Mouse (Mus musculus) heart, adult 18-20 months (tissue): ENCODE results near the gene Rab22a. TPM values are rescaled to one million over a fixed set of nuclear protein-coding genes. Genes with fewer than 3 reads are reported as not detected.
A peak's percentile ranks its signal among the peaks of the same experiment; 100 is the strongest.

Experiments used
- DNase-seq, 2 experiments: peaks; one replicate each; pipeline ENCODE4 v3.0.0; 2021 to 2022; ENCODE audit warnings: mixed read lengths in 1 of 2
- microRNA-seq, 2 experiments: library from miRNA; unstranded; fragments of <30 nt; microRNA quantifications; one replicate each; pipeline ENCODE4 v1.2.0; 2022
- total RNA-seq, 2 experiments: library from RNA; stranded (reverse); gene quantifications; 2 replicates each; pipeline ENCODE4 v1.2.3; 2021

Gene Rab22a
- total RNA-seq, 2 experiments from 2014 or later, result 33.6 to 40.1 TPM

GRCm38 (mm10) chr2:173722251-173722857 is 62.8 kb downstream of the Rab22a start:
- DNase-seq, result no peak

DNA sequence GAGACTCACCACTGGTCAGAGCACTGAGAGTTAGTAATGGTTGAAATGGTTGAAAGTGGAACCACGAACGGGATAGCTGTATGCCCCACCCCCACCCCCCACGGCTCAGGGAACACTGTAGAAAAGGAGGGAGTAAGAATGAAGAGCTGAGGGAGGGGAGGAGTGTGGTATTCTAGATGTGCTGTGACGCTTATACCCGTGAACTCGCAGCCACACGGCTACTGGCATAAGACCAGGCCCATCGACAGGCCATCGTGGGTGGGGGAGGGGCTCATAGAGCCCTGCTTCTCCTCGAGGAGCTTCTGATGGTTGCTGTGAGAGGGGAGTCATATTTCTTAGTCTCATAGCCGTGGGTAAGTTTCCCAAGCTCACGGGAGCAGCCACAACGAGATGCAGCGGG is 64.8 kb downstream of the Rab22a start:
- DNase-seq, result no peak

DNA sequence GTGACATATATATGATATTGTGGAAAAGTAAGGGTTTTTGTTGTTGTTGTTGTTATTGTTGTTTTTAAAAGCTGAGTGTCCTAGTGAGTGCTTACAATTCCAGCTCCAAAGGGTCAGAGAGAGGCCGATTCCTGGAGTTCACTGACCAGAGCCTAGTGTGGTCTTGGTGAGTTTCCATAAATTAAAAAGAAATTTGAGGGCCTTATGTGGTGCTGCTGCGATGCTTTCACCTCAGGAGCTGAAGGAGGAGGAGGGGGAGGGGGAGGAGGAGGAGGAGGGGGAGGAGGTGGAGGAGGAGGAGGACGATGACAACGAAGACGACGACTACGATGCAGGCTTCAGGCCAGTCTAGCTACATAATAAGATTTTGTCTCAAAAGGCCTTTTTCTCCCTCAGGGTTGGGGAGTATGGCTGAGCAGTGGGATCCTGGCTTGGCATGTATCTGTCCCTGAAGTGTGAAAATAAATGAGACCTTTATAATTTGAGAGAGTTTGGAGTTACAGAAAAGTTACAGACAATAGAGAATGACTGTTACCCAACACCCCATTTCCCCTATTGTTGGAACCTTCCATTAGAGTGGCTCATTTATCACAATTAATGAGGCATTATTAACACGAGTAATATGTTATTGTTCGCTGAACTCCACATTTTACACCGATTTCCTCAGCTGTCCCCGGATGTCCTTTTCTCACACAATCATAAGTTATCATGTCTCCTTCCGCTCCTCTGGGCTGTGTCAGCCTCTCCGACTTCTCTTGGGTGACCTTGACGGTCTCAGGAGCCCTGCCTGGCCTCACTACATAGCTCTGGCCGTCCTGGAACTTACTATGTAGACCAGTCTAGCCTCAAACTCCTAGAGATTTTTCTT is 65.6 kb downstream of the Rab22a start:
- no peak for DNase-seq

DNA sequence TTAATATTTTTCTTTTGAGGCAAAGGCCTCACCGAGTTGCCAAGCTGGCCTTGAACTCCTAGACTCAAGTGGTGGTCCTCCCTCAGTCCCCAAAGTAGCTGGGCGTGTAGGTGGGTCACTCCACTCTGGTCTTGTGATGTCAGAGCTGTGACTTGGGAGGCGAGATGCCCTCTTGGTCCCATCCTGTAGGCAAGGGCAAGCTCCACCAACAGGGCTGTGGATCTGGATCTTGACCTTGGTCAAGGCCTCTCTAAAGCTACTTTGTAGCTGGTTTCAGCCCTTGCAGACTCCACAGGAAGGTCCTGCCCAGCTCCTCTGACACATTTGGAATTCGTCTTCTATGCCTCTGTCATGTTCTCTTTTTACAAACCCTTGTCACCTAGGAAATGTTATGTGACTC is 66.3 kb downstream of the Rab22a start:
- DNase-seq, result no peak

DNA sequence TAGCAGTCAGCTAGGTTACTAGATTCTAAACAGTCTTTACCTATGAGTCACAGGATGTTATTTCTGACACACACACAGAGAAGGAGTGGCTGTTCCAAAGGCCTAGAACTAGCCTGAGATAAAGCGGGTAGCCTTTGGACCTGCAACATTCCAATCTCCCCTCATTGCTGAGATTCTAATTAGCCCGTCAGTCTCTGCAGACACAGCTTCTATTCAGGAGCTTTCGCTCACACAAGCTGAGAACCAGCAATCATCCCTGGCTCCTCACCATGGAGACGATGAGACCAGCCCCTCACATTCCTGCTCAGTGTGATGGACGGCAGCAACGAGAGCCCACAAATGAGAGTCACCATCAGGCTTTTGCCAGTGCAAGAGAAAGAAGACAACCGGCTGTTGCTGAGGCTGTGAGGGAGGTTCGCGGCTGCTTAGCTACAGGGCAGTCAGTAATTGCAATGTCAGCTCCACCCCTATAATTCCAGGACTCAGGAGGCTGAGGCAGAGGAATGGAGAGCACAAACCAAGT is 70.9 kb downstream of the Rab22a start:
- DNase-seq, result no peak

GRCm38 (mm10) chr2:173734426-173734825 is 74.9 kb downstream of the Rab22a start:
- DNase-seq, result no peak

DNA sequence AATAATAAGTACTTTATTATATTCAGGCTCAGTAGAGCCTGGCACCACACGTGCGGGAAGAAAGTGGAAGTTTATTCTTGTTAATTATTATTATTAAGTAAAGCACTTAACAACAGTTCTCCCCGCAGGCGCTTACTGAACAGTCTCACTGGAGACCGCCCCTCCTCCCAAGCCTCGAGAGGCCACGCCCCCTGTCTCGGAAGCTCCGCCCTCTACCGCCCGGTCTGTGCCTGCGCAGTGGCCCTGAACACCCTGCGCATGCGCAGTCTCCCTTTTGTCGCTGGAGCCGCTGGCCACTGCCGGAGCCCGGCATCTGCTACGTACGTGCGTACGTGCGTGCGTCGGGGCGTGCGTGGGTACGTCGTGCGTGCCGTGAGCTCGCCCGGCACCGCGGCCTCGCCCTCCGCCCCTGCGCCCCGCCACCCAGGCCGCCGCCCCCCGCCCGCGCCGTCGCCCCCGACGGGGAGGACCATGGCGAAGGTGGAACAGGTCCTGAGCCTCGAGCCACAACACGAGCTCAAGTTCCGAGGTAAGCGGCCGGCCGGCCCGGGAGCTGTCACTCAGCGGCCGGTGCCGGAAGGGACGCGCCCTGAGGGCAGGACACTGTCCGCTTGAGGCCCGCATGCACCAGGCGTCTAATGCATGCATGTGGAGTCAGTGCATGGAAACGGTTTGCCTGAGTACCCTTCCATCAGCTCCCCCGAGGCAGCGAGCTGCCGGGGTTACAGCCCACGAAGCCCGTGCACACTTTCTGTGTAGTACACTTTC is 77.8 kb downstream of the Rab22a start, which contains the start of gene Vapb:
Gene Vapb, plus strand, starts transcription at position 290 of the 768 bp plus-strand sequence.
- DNase-seq, result peak; percentile 99

GRCm38 (mm10) chr2:173738232-173738631 is 78.7 kb downstream of the Rab22a start:
- no peak for DNase-seq

DNA sequence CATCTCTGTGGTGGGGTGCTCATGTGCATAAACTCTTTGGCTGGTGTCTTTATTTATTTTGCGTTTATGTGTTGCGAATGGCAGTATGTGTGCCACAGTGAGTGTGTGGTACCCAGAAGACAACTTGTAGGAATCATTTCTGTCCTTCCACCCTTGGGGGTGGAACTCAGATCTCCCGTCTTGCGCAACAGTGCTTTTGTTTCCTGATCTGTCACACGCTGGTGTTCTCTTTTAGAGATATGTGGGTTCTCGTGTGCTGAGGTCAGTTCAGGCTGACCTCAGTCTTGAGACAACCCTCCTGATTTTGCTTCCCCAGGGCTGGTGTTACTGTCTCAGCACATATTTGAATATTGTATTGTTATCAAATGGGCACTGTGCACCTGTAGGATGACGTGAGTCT is 79.5 kb downstream of the Rab22a start:
- peak in 1 of 2 experiments; percentile 9 for DNase-seq

DNA sequence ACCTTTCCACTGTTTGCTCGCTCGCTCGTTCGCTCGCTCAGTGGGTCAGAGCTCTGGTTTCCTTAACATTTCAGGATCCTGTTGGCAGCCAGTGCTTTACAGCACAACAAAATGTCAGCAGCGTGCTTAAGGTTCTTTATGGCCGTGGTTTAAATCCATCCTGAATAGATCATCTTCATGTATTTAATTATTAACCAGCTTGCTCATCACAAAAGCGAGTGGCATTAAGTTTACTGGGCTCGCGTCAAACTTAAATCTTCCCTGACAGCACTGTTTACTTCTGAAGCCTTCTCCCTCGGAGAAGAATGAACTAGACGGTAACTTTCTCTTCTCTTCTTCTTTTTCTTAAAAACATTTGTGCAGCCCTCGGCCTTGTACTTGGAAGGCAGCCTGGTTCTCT is 82.5 kb downstream of the Rab22a start:
- DNase-seq, result no peak

- DNase-seq, result no peak
Observed at GRCm38 (mm10) chr2:173742744-173743143, 83.2 kb downstream of the Rab22a start.

DNA sequence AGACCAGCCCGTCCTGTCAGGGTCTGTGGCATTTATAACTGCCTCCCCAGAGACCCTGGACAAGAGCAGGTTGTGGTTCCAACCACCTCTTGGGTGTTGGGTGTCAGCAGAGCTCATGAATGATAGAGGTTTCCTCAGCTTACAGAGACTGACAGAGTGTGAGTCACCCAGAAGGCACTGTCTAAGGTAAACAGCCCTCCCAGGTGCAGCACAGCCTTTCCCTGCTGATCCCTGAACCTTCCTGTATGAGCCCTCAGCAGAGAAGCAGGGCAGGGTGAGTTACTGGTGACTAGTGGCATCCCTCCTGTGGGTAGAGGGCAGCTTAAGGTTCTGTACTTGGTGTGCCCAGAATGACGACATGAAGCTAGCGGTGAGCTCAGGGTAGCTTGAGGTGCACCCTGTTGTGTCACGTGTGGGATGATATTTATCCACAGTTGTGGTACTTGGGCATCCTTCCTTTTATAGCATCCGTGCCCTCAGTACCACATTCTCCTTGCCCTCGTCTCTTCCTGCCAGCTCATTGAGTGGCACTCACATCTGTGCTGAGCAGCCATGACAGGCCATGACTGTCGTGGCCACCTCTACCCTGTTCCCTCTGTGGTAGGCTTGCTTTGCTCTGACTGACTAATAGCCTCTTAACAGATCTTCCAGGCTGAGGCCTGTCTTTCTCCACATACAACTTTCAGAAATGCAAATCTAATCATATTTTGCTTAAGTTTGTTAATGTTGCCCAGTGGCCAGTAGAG is 84.7 kb downstream of the Rab22a start:
- DNase-seq, result no peak

- DNase-seq, result no peak
Observed at GRCm38 (mm10) chr2:173748961-173749659, 89.5 kb downstream of the Rab22a start.

- no peak for DNase-seq
Observed at GRCm38 (mm10) chr2:173755433-173756144, 96.0 kb downstream of the Rab22a start.

Small RNA genes lying within 50 kb of the gene (microRNA-seq; reads per million reads assigned to microRNA genes)
- gene Mir6340, result 0 reads per million in 2 experiments

Other genes with a start within 250 kb of the Rab22a start
- gene 1700021F07Rik, start 137.2 kb upstream of the Rab22a start, total RNA-seq, result not detected
- gene Ankrd60, start 81.4 kb upstream of the Rab22a start, total RNA-seq, result not detected
- gene 1700010B08Rik, start 59.7 kb downstream of the Rab22a start, total RNA-seq, result not detected
- 100 to 1,000 TPM; 111 to 126 TPM for gene Vapb, start 77.8 kb downstream of the Rab22a start, total RNA-seq